Mouse (Mus musculus) splenic B cell, adult 2 months (primary cell): ENCODE results near the gene Hes6.

Source experiments
- DNase-seq: peaks from one replicate; pipeline ENCODE4 v3.0.0-alpha.2; 2011; ENCODE audit warnings: low read depth, low spot score
- H3K27me3 ChIP-seq: 2 replicates; pipeline ENCODE4 v1.6.1; 2012; ENCODE audit warnings: mild to moderate bottlenecking, low read length, moderate library complexity, mixed read lengths; ENCODE audit not compliant: control insufficient read depth, poor library complexity, insufficient read depth, severe bottlenecking
- H3K36me3 ChIP-seq: 2 replicates; pipeline ENCODE4 v1.6.1; 2012; ENCODE audit warnings: mild to moderate bottlenecking, low read length, moderate library complexity, mixed read lengths; ENCODE audit not compliant: control insufficient read depth, poor library complexity, insufficient read depth, severe bottlenecking

Gene Hes6

GRCm38 (mm10) chr1:91450851-91451250 is 37.0 kb upstream of the Hes6 start:
- no peak for DNase-seq
- Histone ChIP-seq H3K36me3 (peaks cover 2% of the 10 kb centered on the region; the same call in 1 of the 2 replicates), H3K27me3 (no peaks in the 10 kb centered on the region)

GRCm38 (mm10) chr1:91448688-91449087 is 34.9 kb upstream of the Hes6 start:
- H3K27me3 ChIP-seq: no peaks in the 10 kb centered on the region
- DNase-seq: no peak
- peaks cover 2% of the 10 kb centered on the region; the same call in 1 of the 2 replicates for H3K36me3 ChIP-seq

- Histone ChIP-seq H3K36me3 (peaks cover 2% of the 10 kb centered on the region; the same call in 1 of the 2 replicates), H3K27me3 (no peaks in the 10 kb centered on the region)
- no peak for DNase-seq
Observed at GRCm38 (mm10) chr1:91446511-91446910, 32.7 kb upstream of the Hes6 start.

GRCm38 (mm10) chr1:91446060-91446459 is 32.2 kb upstream of the Hes6 start:
- H3K36me3 ChIP-seq: peaks cover 2% of the 10 kb centered on the region; the same call in 1 of the 2 replicates
- H3K27me3 ChIP-seq: no peaks in the 10 kb centered on the region
- no peak for DNase-seq

GRCm38 (mm10) chr1:91444841-91445830 is 31.3 kb upstream of the Hes6 start:
- Histone ChIP-seq H3K36me3 (peaks cover 2% of the 10 kb centered on the region; the same call in 1 of the 2 replicates), H3K27me3 (no peaks in the 10 kb centered on the region)
- DNase-seq: no peak

- Histone ChIP-seq H3K36me3 (no peaks in the 10 kb centered on the region; the same call in 1 of the 2 replicates), H3K27me3 (no peaks in the 10 kb centered on the region)
- DNase-seq: no peak
Observed at GRCm38 (mm10) chr1:91442350-91442990, 28.6 kb upstream of the Hes6 start.

GRCm38 (mm10) chr1:91441855-91442254 is 28.0 kb upstream of the Hes6 start:
- no peaks in the 10 kb centered on the region; the same call in 1 of the 2 replicates for H3K36me3 ChIP-seq
- no peaks in the 10 kb centered on the region for H3K27me3 ChIP-seq
- no peak for DNase-seq

GRCm38 (mm10) chr1:91439776-91440175 is 25.9 kb upstream of the Hes6 start:
- H3K36me3 ChIP-seq: no peaks in the 10 kb centered on the region
- no peaks in the 10 kb centered on the region for H3K27me3 ChIP-seq

GRCm38 (mm10) chr1:91437573-91437972 is 23.7 kb upstream of the Hes6 start:
- no peak for DNase-seq
- Histone ChIP-seq H3K36me3 (no peaks in the 10 kb centered on the region), H3K27me3 (no peaks in the 10 kb centered on the region)

More at GRCm38 (mm10) chr1:91439776-91440175, 25.9 kb upstream of the Hes6 start:
- DNase-seq: no peak

- DNase-seq: no peak
- H3K36me3 ChIP-seq: no peaks in the 10 kb centered on the region
- no peaks in the 10 kb centered on the region for H3K27me3 ChIP-seq
Observed at GRCm38 (mm10) chr1:91437083-91437400, 23.2 kb upstream of the Hes6 start.

- Histone ChIP-seq H3K36me3 (no peaks in the 10 kb centered on the region), H3K27me3 (no peaks in the 10 kb centered on the region)
- no peak for DNase-seq
Observed at GRCm38 (mm10) chr1:91436380-91437082, 22.7 kb upstream of the Hes6 start.

GRCm38 (mm10) chr1:91435606-91436130 is 21.8 kb upstream of the Hes6 start:
- Histone ChIP-seq H3K27me3 (no peaks in the 10 kb centered on the region), H3K36me3 (no peaks in the 10 kb centered on the region)
- no peak for DNase-seq

- DNase-seq: no peak
- Histone ChIP-seq H3K36me3 (no peaks in the 10 kb centered on the region), H3K27me3 (no peaks in the 10 kb centered on the region)
Observed at GRCm38 (mm10) chr1:91434905-91435304, 21.1 kb upstream of the Hes6 start.

GRCm38 (mm10) chr1:91430761-91431160 is 16.9 kb upstream of the Hes6 start:
- Histone ChIP-seq H3K27me3 (no peaks in the 10 kb centered on the region), H3K36me3 (no peaks in the 10 kb centered on the region)
- DNase-seq: no peak
